Mouse (Mus musculus) thymus, postnatal 14 days (tissue): ENCODE data around the gene Otog.
A peak's percentile ranks its signal among the peaks of the same experiment; 100 is the strongest.

ENCODE experiments used
- DNase-seq: peaks from one replicate; pipeline ENCODE4 v3.0.0; 2021

The Otog gene

DNA sequence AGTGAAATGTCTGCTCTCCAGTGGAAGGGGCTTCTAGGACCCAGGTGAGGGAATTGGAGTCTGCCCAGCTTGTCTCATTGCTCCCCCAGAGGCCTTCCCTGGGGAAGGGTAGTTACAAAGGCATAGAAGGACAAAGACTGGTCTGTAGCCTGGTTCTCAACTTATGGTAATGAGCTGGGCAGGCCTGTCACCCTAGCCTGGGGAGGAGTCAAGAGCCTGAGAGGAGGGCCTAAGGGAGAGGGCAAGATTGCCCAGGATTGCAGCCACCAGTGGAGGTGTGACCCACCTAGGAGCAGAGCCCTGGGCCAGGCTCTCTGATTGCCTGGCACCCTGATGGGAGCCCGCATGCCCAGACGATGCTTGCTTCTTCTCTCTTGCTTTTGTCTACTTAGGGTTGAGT is at the start of gene Otog:
Gene Otog, plus strand, starts transcription at position 292 of the 400 bp plus-strand sequence.
- DNase-seq = no peak

DNA sequence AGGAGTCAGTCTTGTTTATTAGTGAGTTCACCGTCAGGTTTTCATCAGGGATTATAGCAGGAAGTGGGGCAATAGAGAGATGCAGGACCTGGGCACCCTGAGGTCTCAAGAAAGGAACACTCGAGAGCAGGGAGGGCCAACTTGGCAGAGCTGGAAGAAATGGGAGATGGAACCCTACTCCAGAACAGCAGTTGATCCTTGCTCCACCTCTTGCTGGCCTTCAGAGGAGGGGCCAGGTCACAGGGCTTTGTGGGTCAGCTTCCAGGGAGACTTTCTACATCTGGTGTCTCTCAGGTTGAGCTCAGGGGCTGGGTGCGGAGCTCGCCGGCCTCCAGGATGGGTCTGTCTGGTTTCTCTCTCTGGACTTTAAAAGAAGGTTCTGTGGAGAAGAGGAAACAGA is 45.4 kb upstream of the Otog start:
- no peak for DNase-seq

DNA sequence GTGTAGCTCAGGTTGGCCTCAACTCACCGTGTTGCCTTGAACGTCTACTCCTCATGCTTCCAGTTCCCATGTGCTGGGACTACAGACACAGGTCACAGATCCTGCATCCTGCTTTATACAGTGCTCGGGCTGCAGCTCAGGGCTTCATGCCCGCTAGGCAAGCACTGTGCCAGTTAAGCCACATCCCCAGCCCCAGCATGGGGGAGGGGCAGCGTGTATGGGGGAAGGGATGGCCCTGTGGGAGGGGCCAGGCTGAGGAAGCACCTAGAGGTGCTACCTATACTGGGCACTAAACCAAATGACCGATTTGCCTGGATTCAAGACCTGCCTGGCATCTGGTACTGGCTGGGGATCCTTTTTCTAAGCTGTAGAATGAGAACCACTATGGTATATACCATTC is 40.8 kb upstream of the Otog start:
- DNase-seq = peak; percentile 26

DNA sequence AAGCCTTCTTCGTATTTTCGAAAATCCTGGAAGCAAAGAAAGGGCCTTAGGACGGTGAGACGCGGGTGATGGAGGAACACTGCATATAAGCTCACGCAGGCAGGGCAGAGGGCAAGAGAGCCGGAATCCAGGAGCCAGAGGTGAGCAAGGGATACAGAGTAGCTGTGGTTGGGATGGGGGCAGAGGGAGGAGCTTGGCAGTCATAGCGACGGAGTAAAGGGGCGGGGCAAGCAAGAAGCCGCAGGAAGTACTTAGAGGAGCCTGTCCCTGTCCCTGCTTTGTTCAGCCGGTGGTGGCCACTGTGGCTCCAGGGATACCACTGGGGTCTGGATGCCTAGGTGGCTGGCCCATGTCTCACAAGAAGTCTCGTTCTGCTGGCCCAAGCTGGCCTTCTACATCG is 39.1 kb upstream of the Otog start:
- DNase-seq = no peak

DNA sequence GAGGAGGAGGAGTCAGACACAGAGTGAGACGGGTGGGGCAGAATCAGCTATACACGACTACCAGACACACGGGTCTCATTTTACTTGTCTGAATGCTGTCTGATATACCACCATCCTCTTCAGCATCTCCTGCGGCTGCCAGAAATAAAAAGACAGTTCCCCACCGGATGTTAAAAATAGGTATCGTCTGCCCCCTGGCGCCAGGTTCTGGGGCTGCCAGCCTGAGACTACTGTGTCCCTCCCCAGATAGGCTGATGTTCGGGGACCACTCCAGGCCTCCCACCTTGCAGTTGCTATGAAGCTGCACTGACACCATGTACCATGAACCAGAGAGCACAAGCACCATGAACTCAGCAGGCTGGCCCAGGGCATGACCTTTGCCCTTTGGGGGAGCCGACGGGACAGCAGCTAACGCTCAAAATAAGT is 36.7 kb upstream of the Otog start:
- DNase-seq = peak; percentile 69

DNA sequence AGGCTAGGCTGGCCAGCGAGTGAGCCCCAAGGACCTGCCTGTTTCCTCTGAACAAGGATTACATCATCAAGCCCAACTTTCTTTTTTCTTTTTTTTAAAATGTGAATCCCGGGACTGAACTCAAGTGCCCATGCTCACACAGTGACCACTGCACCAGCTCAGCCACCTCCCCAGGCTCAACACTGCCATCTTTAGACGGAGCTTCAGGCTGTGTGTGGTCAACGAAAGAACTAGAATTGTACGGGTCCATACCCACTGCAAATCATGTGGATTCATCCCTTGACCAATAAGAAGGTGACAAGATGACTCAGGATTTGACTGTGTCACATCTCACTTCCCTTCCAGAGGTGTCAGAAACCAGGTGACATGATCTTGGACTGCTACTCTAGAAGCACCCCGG is 36.0 kb upstream of the Otog start:
- no peak for DNase-seq

DNA sequence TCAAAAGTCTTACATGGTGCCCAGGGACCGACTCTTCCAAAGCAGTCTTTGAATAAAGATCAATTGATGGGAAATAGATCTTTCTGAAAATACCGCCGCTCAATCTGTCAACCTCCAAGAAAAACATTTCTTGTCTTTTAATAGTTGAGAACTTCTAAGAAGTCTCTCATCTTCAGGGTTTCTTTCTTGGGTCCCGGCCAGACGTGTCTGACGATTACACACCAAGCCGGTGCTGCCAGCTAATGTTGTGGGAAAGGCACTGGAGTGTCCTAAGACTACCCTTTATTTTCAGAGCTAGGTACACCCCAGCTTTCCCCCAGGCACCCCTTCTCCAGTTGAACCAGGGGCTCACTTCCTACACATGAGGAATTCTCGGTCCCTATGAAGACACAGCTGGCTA is 32.7 kb upstream of the Otog start:
- no peak for DNase-seq

DNA sequence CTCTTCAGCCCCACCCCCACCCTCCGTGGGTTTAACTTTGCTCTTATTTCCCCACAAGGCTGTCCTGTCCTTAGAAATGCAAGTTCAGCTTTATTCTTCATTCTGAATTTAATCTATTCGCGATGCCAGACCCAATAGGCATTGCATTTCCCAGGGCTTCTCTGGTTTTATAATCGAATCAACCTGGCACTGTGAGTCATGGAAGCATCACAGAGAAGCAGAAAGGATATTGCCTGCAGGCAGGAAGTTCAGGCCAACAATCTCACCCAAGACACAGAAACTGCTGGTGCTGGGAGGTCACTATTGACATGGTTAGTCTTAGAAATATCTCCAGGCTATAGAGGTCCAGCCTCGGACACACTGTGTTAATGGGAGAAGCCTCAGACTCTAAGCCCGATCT is 30.5 kb upstream of the Otog start:
- DNase-seq = no peak

DNA sequence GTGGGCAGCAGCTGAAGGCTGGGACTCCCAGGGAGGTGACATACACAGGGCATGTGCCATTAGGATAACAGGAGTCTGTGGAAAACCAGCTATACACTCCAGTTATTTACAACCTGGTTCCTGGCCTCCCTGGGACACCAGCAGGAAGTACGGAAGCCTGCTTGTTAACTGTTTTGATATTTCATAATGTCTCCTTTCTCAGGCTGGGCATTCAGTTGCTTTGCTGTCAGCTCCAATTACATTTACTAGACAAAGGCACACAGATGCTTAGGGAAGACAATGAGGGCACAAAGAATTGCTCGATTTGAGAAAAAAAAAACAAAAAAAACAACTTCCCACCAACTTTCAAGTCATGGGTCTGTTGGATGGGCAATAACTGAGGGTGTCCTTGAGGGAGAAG is 24.3 kb upstream of the Otog start:
- no peak for DNase-seq

DNA sequence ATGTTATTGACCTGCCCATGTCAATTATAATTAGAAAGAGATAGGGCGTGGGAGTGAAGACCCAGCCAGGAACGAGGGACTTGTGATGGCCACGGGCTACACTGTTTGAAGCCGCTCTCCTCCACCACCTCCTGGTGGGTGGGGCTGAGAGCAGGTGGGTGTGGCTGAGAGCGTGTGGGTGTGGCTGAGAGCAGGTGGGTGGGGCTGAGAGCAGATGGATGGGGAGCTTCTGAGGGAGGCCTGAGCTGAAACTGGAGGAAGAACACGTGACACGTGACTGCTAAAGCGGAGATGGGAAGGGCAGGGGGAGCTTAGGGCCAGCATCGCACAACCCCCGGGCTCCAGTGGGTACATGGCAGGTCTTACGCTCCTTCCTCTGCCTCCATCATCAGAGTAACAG is 22.4 kb upstream of the Otog start:
- peak; percentile 34 for DNase-seq

DNA sequence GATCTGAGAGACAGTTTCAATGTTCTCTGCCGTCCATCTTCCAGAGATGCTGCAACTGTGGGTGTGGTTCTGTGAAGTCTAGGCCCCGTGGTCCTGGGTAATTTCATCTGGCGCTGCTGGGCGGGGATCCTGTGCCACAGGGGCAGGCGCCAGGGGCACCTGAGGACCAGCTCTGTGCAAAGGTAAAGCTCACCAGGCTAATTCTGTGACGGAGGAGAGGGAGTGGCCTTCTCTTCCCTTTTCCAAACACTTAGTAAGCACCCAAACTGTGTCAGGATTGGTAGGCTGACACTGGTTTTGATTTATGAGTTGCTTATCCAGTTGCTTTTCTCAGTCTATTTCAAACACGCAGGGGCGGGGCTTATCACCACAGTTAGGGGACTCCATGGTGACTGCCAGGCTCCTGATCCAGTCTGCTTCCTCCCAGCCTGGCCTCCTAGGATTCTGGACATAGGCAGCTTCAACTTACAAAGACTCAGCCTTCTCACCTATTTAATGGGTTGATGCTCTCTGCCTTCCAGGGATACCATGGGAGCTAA is 20.1 kb upstream of the Otog start:
- no peak for DNase-seq

DNA sequence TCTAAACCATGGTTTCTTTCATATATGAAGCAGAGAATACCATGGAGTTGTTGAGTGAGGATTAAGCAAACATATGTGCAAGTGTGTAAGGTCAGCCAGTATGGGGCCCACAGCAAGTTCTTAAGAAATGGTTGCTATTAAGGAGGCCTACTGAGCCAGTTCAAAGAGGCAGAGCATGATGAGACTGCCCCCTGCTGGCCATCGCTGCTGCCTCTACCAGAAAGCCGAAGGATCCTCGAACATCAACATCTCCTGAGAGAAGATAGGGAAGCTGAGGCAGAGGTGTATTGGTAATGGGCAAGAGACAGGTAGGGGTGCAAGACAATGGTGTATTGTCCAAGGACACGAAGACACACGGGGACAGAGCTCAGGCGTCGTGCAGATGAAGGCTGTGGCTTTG is 14.5 kb upstream of the Otog start:
- DNase-seq = peak; percentile 59

DNA sequence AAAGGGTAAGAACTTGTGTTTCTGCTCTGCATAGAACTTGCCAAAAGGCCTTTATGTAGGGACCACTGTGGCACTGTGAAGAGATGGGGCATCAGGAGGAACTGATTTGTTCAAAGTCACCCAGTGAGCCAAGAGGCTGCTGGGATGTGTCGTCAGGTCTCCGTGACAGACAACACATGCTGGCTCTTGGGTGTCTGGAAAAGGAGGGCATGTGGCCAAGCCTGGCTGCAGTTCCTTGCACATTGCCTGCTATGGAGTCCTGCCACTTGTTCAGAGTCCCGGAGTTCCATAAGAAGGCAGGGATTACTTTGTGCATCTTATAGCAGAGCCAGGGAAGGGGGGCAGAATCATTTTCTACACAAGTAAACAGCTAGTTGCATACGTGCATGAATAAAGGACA is 13.9 kb upstream of the Otog start:
- DNase-seq = no peak

DNA sequence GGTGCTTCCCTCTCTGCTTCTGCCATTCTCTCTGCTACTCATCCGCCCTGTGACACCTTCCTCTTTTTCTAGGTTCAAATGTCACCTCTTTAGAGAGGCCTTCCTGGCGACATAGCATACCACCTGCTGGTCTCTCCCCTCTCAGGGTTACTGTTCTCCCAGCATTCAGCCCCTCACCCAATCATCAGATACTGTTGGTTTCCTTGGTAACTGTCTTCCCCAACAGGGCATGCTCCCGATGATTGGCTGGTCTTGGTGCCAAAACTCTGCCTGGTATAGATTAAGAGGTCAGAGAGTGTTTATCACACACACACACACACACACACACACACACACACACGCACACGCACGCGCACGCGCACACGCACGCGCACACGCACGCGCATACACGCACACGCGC is 4.8 kb upstream of the Otog start:
- no peak for DNase-seq

DNA sequence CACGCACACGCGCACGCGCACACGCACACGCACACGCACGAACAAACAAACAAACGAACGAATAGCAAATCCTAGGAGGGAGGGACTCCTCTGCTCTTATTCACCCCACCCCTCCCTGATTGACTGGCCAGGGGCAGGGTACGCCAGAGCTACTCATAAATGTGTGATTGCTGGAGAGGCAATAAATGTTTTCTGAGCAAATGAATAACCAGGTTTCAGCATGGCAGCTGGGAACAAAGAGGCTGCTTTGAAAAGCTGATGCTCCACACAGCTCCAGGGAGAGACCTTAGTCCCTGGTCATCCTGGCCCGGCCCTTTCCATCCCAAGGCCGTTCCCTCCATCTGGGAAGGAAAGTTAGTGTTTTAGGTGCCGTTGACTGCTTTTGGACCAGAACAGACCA is 4.4 kb upstream of the Otog start:
- no peak for DNase-seq

DNA sequence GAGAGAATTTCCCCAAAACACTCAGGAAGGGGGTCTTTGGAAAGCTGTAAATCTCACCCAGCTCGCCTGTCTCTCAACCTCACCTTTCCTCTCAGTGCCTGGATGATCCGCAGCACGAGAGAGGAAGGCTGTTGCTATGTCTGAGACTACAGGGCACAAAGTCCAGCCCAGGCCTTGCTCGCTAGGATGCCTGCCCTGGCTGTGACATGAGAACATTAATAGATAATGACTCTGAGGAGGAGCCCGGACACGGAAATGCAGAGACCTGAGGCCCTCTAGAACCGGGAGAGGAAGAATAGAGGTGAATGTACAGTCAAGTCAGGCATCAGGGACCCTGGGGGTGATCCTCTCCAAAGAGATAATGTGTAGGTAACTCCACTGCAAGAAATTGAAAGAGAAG is 3.6 kb upstream of the Otog start:
- DNase-seq = no peak

DNA sequence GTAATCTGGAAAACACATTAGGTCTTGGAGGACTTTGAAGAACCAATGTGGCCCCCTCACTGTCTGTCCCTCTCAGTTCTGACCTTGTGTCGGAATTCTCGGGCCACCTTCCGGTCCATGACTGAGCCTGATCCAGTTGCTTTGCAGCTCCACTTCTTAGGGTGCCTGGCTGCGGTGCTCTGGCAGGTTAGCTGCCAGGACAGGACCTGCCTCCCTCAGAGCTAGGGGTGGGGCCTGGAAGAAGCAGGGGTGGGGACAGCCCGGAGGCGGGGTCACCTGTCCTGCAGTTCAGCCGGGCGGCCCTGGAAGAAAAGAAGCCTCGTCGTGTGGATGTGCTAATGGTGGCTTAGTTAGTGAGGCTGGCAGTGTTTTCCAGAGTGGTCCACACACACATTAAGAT is 2.4 kb upstream of the Otog start, which contains the start of gene Ush1c:
Gene Ush1c, minus strand, starts transcription at position 158 of the 400 bp plus-strand sequence.
- no peak for DNase-seq

DNA sequence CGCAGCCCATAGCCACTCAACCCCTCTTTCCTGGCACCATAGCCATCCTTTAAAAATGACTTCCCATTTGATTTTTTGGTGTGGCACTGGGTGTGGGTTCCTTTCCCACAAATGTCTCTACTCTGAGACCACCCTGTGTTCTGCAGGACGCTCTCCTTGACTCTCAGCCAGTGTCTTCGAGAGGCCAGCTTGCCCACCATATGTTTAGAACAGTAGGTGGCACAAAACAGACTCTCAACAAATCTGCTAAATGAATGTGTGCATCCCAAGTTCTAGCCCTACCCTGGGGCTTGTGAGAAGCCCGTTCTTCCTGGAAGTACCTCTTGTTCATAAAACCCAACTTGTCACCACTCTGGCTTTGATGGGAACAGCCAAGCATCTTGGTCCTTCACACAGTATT is 696 bp upstream of the Otog start:
- DNase-seq = no peak

DNA sequence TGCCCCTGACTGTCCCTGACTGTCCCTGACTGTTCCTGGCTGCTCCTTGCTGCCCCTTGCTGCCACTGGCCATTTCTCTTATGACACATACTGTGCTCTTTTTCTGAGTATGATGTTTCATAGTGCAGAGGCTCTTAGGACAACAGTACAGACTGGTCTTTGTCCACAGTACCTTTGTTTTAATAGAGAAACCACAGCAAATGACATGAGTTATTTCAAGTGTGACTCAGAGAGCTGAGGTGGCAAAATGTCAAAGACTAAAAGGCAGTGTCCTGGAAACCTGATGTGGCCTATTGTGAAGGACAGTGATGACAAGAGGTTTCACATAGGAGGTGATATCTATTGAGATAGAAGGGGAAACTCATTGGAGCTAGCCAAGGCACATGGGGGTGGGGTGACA is 6.1 kb downstream of the Otog start:
- no peak for DNase-seq

DNA sequence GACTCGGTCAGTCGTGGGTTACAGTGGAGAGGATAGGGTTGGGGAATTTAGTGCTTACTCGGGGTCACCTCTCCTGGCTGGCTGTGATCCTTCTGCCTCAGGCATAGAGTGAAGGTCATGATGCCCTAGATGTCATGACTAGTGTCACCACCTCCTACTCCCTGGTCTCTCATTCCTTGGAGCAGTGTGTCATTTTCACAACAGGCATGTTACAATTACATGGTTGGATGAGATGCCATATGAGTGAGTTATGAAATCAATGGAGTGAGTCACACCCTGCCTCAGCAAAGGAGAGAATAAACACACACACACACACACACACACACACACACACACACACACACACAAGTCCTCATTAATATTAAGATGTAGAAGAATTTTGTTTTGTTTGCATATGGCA is 6.8 kb downstream of the Otog start:
- no peak for DNase-seq

DNA sequence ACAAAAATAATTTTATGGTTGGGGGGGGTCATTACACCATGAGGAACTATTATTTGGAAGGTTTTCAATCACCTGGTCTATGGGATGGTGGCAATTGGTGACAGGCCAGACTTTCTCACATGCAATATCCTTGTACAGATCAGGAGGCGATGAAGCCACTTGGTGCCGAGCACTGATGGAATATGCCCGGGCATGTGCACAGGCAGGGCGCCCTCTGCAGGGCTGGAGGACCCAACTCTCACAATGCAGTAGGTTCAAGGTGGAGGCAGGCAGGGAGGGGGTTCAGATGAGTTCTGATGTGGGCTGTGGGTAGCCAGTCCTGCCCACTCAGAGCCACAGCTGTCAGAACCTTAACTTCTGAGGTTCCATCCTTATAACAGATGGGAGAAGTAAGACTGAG is 11.1 kb downstream of the Otog start:
- peak; percentile 10 for DNase-seq

DNA sequence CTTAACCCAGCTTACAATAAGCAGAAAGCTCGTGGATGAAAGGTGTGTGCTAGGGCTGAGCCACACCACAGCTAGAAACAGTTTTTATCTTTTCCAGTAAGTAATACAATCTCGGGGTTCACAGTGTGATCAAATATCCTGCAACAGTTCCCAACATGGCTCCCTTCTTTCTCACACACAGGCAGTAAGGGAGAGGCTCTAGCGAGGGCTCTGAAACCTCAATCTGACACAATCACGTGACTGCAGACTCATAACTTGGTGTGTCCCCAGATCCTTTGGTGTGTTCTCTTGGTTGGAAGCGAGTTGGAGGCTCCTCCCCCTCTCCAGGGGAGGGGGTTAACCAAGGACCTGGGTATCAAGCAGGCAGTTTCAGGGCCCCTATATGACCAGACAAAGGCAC is 35.4 kb downstream of the Otog start:
- no peak for DNase-seq

DNA sequence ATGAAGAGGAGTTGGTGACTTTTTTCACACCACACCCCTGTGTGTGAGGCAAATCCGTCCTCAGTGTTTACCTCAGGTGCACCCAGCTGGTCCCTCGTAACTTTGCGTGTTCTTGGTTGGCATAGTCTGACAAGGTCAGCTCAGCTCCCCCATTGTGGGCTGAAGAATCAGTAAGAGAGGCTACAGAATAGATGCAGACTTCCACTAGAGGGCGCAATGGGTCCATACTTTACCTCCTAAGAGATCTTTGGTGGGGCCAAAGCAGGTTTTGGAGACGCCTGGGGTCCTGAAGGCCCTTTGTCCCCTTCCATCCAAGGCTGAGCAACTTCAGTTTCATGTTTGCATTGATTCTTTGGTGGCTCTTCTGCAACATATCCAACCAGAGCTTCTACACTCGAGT is 39.2 kb downstream of the Otog start:
- DNase-seq = peak; percentile 61

DNA sequence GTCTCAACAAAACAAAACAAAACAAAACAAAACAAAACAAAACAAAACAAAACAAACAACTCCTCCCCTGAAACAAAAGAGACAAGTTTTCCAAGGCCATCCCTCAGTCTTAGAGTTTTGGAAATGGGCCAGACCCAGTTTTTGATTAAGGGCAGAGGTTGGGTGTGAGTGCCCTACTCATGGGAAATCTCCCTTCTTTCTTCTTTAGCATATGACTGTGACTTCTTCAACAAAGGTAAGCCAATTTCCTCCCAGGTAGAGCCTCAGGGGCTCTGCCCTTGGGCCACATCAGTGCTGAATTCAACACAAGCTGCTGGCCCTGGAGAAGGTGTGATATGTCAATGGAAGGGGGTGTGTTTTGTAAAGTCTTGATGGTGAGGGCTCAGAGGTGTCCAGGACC is 40.1 kb downstream of the Otog start:
- DNase-seq = no peak

DNA sequence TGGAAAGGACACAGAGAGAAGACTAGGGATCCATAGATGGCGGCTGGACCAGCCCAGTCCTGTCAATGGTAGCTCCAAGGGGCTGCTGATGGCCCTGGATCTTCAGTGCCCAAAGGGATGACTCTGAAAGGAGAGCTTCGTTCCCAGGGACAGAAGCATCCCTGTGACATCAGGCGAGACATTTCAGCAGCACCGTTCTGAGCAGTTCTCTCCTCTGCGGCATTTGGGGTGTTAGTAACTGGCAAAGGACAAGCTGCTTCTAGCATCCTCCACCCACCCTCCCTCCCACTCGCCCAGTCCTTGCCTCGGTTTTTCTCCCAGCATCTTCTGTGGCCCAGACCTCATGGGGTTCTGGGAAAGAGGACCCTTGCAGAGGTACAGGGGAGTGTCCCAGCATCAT is 41.5 kb downstream of the Otog start:
- no peak for DNase-seq

DNA sequence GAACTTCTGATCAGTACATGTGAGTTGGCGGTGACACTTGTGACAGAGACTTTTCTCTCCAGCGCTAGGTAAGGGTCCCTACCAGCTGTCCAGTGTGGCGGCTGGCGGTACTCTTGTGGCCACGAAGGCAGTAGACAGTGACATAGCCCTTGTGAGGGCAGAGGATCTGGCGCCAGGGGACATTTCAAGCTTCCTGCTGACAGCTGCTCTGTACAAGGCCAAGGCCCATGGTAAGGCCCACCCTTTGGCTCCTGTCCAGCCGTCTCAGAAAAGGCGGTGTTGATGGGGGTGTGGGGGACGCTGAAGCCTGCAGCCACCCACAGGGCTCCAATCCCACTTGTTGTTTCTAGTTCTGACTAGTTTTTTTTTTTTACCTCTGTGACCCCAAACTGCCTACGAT is 42.9 kb downstream of the Otog start:
- no peak for DNase-seq
